Mouse (Mus musculus) mammary gland, adult 2 months (tissue): ENCODE data around the gene Gm49673. TPM values are rescaled to one million over a fixed set of nuclear protein-coding genes. Genes with fewer than 3 reads are reported as not detected.

Experiments used
- polyA plus RNA-seq: library from polyadenylated mRNA; depleted of rRNA; stranded (reverse); fragments of >200 nt; gene quantifications from 2 replicates; pipeline ENCODE4 v1.2.3, GENCODE M21; 2012; ENCODE audit warnings: low replicate concordance; rRNA removed

Gm49673 gene
- polyA plus RNA-seq = 0.45 and 3.4 TPM in 2 replicates

GRCm38 (mm10) chr17:8147439-8148316 lies at the start of gene Gm49673, which contains the start of gene Rnaset2a:
Gene Gm49673, minus strand, starts transcription at chr17:8147788.
Gene Rnaset2a, minus strand, starts transcription at chr17:8148097.

DNA sequence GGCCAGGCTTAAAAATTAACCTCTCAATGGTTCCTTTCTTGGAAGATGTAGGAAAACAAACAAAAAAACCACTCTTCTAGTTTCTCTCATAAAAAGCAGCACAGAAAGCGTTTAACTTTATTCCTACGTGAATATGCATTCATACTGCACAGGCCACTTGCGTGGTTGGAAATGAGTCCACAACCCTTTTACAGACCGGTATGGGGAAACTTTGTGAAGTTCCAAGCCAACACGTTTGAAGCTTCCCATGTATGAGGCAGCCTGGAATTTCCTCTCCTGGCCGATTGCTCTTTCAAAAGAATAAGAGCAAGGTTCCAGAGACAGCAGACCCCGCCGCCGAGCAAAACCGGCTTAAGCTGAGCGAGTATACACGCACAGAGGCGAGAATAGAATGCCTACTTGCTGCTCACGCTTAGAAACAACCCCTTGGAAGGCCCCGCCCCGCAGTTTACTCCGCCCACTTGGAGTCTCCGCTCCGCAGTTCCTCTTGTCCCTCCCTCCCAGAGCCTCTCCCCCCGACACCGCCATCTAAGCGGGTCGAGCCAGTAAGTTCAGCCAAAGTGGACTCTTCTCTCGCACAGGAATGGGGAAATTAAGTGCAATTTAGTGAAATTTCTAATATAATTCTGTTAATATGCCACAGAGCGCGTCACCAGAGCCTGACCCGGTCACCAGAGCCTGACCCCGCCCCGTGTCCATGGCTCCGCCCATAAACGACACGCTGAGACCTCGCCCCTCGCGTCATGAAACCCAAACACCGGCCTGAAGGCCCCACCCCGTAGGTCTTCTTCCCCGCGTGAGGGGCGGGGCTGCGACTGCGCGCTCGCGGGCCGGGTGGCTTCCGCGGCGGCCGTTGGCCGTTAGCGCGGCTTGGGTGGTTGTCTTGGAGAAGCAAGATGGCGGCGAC lies 17.4 kb upstream of the Gm49673 start, which contains the start of gene Fgfr1op:
Gene Fgfr1op, plus strand, starts transcription at position 801 of the 907 bp plus-strand sequence.

Other genes with a start within 250 kb of the Gm49673 start
- 7.6 and 7.9 TPM in 2 replicates for gene Tagap, start 221.8 kb downstream of the Gm49673 start, polyA plus RNA-seq
- gene Rsph3a, start 202.2 kb downstream of the Gm49673 start, polyA plus RNA-seq = 62.0 and 127 TPM in 2 replicates
- gene Rnaset2a, start 309 bp upstream of the Gm49673 start, polyA plus RNA-seq = 26.0 and 47.1 TPM in 2 replicates
- 1.4 and 3.8 TPM in 2 replicates for gene Fgfr1op, start 17.7 kb upstream of the Gm49673 start, polyA plus RNA-seq
- 21.7 and 22.5 TPM in 2 replicates for gene Ccr6, start 88.3 kb upstream of the Gm49673 start, polyA plus RNA-seq
- 278 and 789 TPM in 2 replicates for gene Mpc1, start 135.1 kb upstream of the Gm49673 start, polyA plus RNA-seq
- 59.6 and 107 TPM in 2 replicates for gene Sft2d1, start 163.3 kb upstream of the Gm49673 start, polyA plus RNA-seq
- gene Prr18, start 189.7 kb upstream of the Gm49673 start, polyA plus RNA-seq = 0.20 and 0.31 TPM in 2 replicates
- not detected in 2 replicates for gene T2, start 208.2 kb upstream of the Gm49673 start, polyA plus RNA-seq